Mouse (Mus musculus): ENCODE data around the gene Phykpl. TPM values are rescaled to one million over a fixed set of nuclear protein-coding genes. Genes with fewer than 3 reads are reported as not detected.
A peak's percentile ranks its signal among the peaks of the same experiment; 100 is the strongest.

The Phykpl gene
- polyA plus RNA-seq, 1 experiment from 2014 or later, result 14.4 TPM

- Histone ChIP-seq H3K4me1 (ENCODE audit: control insufficient read depth, insufficient read depth, low read length) (peaks cover 6% of the 10 kb centered on the region; the same call in 1 of the 2 replicates), H3K27me3 (ENCODE audit: control insufficient read depth, insufficient read depth, low read length) (no peaks in the 10 kb centered on the region), H3K9me3 (replicated peaks; ENCODE audit: control insufficient read depth, low read length) (no peaks in the 10 kb centered on the region), H3K4me3 (ENCODE audit: low read depth, low read length) (peak overlapping the region; percentile 76), H3K4me2 (peak overlapping the region; percentile 88), H3K9ac (ENCODE audit: low read depth, low read length) (peak overlapping the region; percentile 87), H3K36me3 (ENCODE audit: control insufficient read depth, insufficient read depth, low read length) (no peaks in the 10 kb centered on the region), H3K27ac (ENCODE audit: low read depth, low read length) (peak overlapping the region; percentile 79)
- WGBS (ENCODE audit: insufficient replicate concordance), result 3% methylated on average over 6 of the region's 6 CpGs
- no peak; the same call in 1 of the 2 replicates for ATAC-seq (replicated peaks; ENCODE audit: insufficient number of reproducible peaks, low FRiP score, low TSS enrichment)
These were observed 51.7 kb downstream of the Phykpl start for GRCm38 (mm10) chr11:51636323-51636684.

- no peak overlapping the region for H3K4me3 ChIP-seq (ENCODE audit: low read depth, low read length)
- 5% methylated on average over 17 of the region's 17 CpGs for WGBS (ENCODE audit: insufficient replicate concordance)
- peak overlapping the region; percentile 6; the same call in 1 of the 2 replicates for H3K9ac ChIP-seq (ENCODE audit: low read depth, low read length)
- no peaks in the 10 kb centered on the region for H3K9me3 ChIP-seq (replicated peaks; ENCODE audit: control insufficient read depth, low read length)
- peak overlapping the region; percentile 37; the same call in 1 of the 2 replicates for H3K27ac ChIP-seq (ENCODE audit: low read depth, low read length)
- peak overlapping the region; percentile 53 for H3K4me2 ChIP-seq
- H3K36me3 ChIP-seq (ENCODE audit: control insufficient read depth, insufficient read depth, low read length), result no peaks in the 10 kb centered on the region
- no peak for ATAC-seq (replicated peaks; ENCODE audit: insufficient number of reproducible peaks, low FRiP score, low TSS enrichment)
- no peaks in the 10 kb centered on the region for H3K27me3 ChIP-seq (ENCODE audit: control insufficient read depth, insufficient read depth, low read length)
- H3K4me1 ChIP-seq (ENCODE audit: control insufficient read depth, insufficient read depth, low read length), result peaks cover 8% of the 10 kb centered on the region; the same call in 1 of the 2 replicates
These were observed 53.4 kb downstream of the Phykpl start for GRCm38 (mm10) chr11:51637971-51638414.

GRCm38 (mm10) chr11:51638497-51638896 lies 53.9 kb downstream of the Phykpl start:
- H3K27me3 ChIP-seq (ENCODE audit: control insufficient read depth, insufficient read depth, low read length), result peaks cover 2% of the 10 kb centered on the region; the same call in 1 of the 2 replicates
- H3K9ac ChIP-seq (ENCODE audit: low read depth, low read length), result no peak overlapping the region
- H3K9me3 ChIP-seq (replicated peaks; ENCODE audit: control insufficient read depth, low read length), result no peaks in the 10 kb centered on the region
- peaks cover 12% of the 10 kb centered on the region; the same call in 1 of the 2 replicates for H3K4me1 ChIP-seq (ENCODE audit: control insufficient read depth, insufficient read depth, low read length)
- no peak overlapping the region for H3K4me3 ChIP-seq (ENCODE audit: low read depth, low read length)
- ATAC-seq (replicated peaks; ENCODE audit: insufficient number of reproducible peaks, low FRiP score, low TSS enrichment), result no peak
- peak overlapping the region; percentile 37; the same call in 1 of the 2 replicates for H3K27ac ChIP-seq (ENCODE audit: low read depth, low read length)
- 66% methylated on average over 5 of the region's 5 CpGs for WGBS (ENCODE audit: insufficient replicate concordance)
- no peaks in the 10 kb centered on the region; the same call in 1 of the 2 replicates for H3K36me3 ChIP-seq (ENCODE audit: control insufficient read depth, insufficient read depth, low read length)
- H3K4me2 ChIP-seq, result peak overlapping the region; percentile 53; the same call in 1 of the 2 replicates

GRCm38 (mm10) chr11:51640748-51641147 lies 56.2 kb downstream of the Phykpl start:
- no peak for ATAC-seq (replicated peaks; ENCODE audit: insufficient number of reproducible peaks, low FRiP score, low TSS enrichment)
- H3K4me2 ChIP-seq, result no peak overlapping the region
- 72% methylated on average over 7 of the region's 7 CpGs for WGBS (ENCODE audit: insufficient replicate concordance)
- peaks cover 3% of the 10 kb centered on the region for H3K36me3 ChIP-seq (ENCODE audit: control insufficient read depth, insufficient read depth, low read length)
- no peak overlapping the region for H3K4me3 ChIP-seq (ENCODE audit: low read depth, low read length)
- H3K27ac ChIP-seq (ENCODE audit: low read depth, low read length), result no peak overlapping the region
- H3K9ac ChIP-seq (ENCODE audit: low read depth, low read length), result no peak overlapping the region
- H3K9me3 ChIP-seq (replicated peaks; ENCODE audit: control insufficient read depth, low read length), result no peaks in the 10 kb centered on the region
- H3K27me3 ChIP-seq (ENCODE audit: control insufficient read depth, insufficient read depth, low read length), result peaks cover 4% of the 10 kb centered on the region; the same call in 1 of the 2 replicates
- H3K4me1 ChIP-seq (ENCODE audit: control insufficient read depth, insufficient read depth, low read length), result peaks cover 14% of the 10 kb centered on the region; the same call in 1 of the 2 replicates

- Histone ChIP-seq H3K4me3 (ENCODE audit: low read depth, low read length) (no peak overlapping the region), H3K9ac (ENCODE audit: low read depth, low read length) (no peak overlapping the region), H3K4me1 (ENCODE audit: control insufficient read depth, insufficient read depth, low read length) (peaks cover 13% of the 10 kb centered on the region; the same call in 1 of the 2 replicates), H3K27me3 (ENCODE audit: control insufficient read depth, insufficient read depth, low read length) (peaks cover 4% of the 10 kb centered on the region; the same call in 1 of the 2 replicates), H3K4me2 (peak overlapping the region; percentile 33; the same call in 1 of the 2 replicates), H3K9me3 (replicated peaks; ENCODE audit: control insufficient read depth, low read length) (no peaks in the 10 kb centered on the region), H3K27ac (ENCODE audit: low read depth, low read length) (no peak overlapping the region), H3K36me3 (ENCODE audit: control insufficient read depth, insufficient read depth, low read length) (peaks cover 3% of the 10 kb centered on the region)
- no peak for ATAC-seq (replicated peaks; ENCODE audit: insufficient number of reproducible peaks, low FRiP score, low TSS enrichment)
- 55% methylated on average over 9 of the region's 9 CpGs for WGBS (ENCODE audit: insufficient replicate concordance)
These were observed 58.6 kb downstream of the Phykpl start for GRCm38 (mm10) chr11:51643202-51643601.

GRCm38 (mm10) chr11:51643761-51644160 lies 59.2 kb downstream of the Phykpl start:
- Histone ChIP-seq H3K4me3 (ENCODE audit: low read depth, low read length) (no peak overlapping the region; the same call in 1 of the 2 replicates), H3K27ac (ENCODE audit: low read depth, low read length) (no peak overlapping the region), H3K4me2 (peak overlapping the region; percentile 33; the same call in 1 of the 2 replicates), H3K4me1 (ENCODE audit: control insufficient read depth, insufficient read depth, low read length) (peaks cover 17% of the 10 kb centered on the region), H3K9me3 (replicated peaks; ENCODE audit: control insufficient read depth, low read length) (no peaks in the 10 kb centered on the region), H3K27me3 (ENCODE audit: control insufficient read depth, insufficient read depth, low read length) (peaks cover 4% of the 10 kb centered on the region; the same call in 1 of the 2 replicates), H3K36me3 (ENCODE audit: control insufficient read depth, insufficient read depth, low read length) (peaks cover 3% of the 10 kb centered on the region), H3K9ac (ENCODE audit: low read depth, low read length) (peak overlapping the region; percentile 30; the same call in 1 of the 2 replicates)
- ATAC-seq (replicated peaks; ENCODE audit: insufficient number of reproducible peaks, low FRiP score, low TSS enrichment), result no peak
- 39% methylated on average over 15 of the region's 15 CpGs for WGBS (ENCODE audit: insufficient replicate concordance)

- no peak overlapping the region for H3K4me3 ChIP-seq (ENCODE audit: low read depth, low read length)
- no peak overlapping the region for H3K27ac ChIP-seq (ENCODE audit: low read depth, low read length)
- no peak overlapping the region for H3K4me2 ChIP-seq
- H3K36me3 ChIP-seq (ENCODE audit: control insufficient read depth, insufficient read depth, low read length), result peaks cover 3% of the 10 kb centered on the region
- 67% methylated on average over 16 of the region's 16 CpGs for WGBS (ENCODE audit: insufficient replicate concordance)
- H3K4me1 ChIP-seq (ENCODE audit: control insufficient read depth, insufficient read depth, low read length), result peaks cover 22% of the 10 kb centered on the region
- H3K27me3 ChIP-seq (ENCODE audit: control insufficient read depth, insufficient read depth, low read length), result peaks cover 6% of the 10 kb centered on the region; the same call in 1 of the 2 replicates
- H3K9me3 ChIP-seq (replicated peaks; ENCODE audit: control insufficient read depth, low read length), result no peaks in the 10 kb centered on the region
- no peak for ATAC-seq (replicated peaks; ENCODE audit: insufficient number of reproducible peaks, low FRiP score, low TSS enrichment)
- no peak overlapping the region for H3K9ac ChIP-seq (ENCODE audit: low read depth, low read length)
These were observed 59.7 kb downstream of the Phykpl start for GRCm38 (mm10) chr11:51644217-51644616.

- no peaks in the 10 kb centered on the region for H3K9me3 ChIP-seq (replicated peaks; ENCODE audit: control insufficient read depth, low read length)
- peaks cover 6% of the 10 kb centered on the region; the same call in 1 of the 2 replicates for H3K27me3 ChIP-seq (ENCODE audit: control insufficient read depth, insufficient read depth, low read length)
- no peak overlapping the region for H3K4me3 ChIP-seq (ENCODE audit: low read depth, low read length)
- no peak for ATAC-seq (replicated peaks; ENCODE audit: insufficient number of reproducible peaks, low FRiP score, low TSS enrichment)
- H3K27ac ChIP-seq (ENCODE audit: low read depth, low read length), result no peak overlapping the region
- 87% methylated on average over 13 of the region's 13 CpGs for WGBS (ENCODE audit: insufficient replicate concordance)
- peaks cover 31% of the 10 kb centered on the region for H3K4me1 ChIP-seq (ENCODE audit: control insufficient read depth, insufficient read depth, low read length)
- H3K9ac ChIP-seq (ENCODE audit: low read depth, low read length), result no peak overlapping the region
- H3K4me2 ChIP-seq, result no peak overlapping the region
- H3K36me3 ChIP-seq (ENCODE audit: control insufficient read depth, insufficient read depth, low read length), result peaks cover 3% of the 10 kb centered on the region
These were observed 60.7 kb downstream of the Phykpl start for GRCm38 (mm10) chr11:51645293-51645692.

GRCm38 (mm10) chr11:51646245-51646644 lies 61.7 kb downstream of the Phykpl start:
- peaks cover 3% of the 10 kb centered on the region for H3K36me3 ChIP-seq (ENCODE audit: control insufficient read depth, insufficient read depth, low read length)
- no peak overlapping the region for H3K27ac ChIP-seq (ENCODE audit: low read depth, low read length)
- no peak overlapping the region for H3K4me3 ChIP-seq (ENCODE audit: low read depth, low read length)
- H3K4me1 ChIP-seq (ENCODE audit: control insufficient read depth, insufficient read depth, low read length), result peaks cover 34% of the 10 kb centered on the region
- H3K4me2 ChIP-seq, result no peak overlapping the region
- no peak overlapping the region for H3K9ac ChIP-seq (ENCODE audit: low read depth, low read length)
- ATAC-seq (replicated peaks; ENCODE audit: insufficient number of reproducible peaks, low FRiP score, low TSS enrichment), result no peak
- H3K27me3 ChIP-seq (ENCODE audit: control insufficient read depth, insufficient read depth, low read length), result peaks cover 6% of the 10 kb centered on the region; the same call in 1 of the 2 replicates
- H3K9me3 ChIP-seq (replicated peaks; ENCODE audit: control insufficient read depth, low read length), result no peaks in the 10 kb centered on the region
- WGBS (ENCODE audit: insufficient replicate concordance), result 77% methylated on average over 7 of the region's 7 CpGs

Data from heart, embryonic 11.5 days (tissue).